Mouse (Mus musculus): Measurements from ENCODE around the gene Rgs14.

GRCm38 (mm10) chr13:55325596-55325995, 43.9 kb upstream of the Rgs14 start:
- TF ChIP-seq CTCF (IDR thresholded peaks at IDR 0.05; ENCODE audit: control insufficient read depth, insufficient read depth, insufficient replicate concordance, low read depth, low read length), result no peak
- TF ChIP-seq POLR2A (IDR thresholded peaks at IDR 0.05; ENCODE audit: control insufficient read depth, low read depth, low read length), result no peak
